Mouse (Mus musculus) fibroblast of lung, adult 2 months (primary cell): ENCODE results near the gene Olfr186.
"Not testable (repeated sequence)": the region's sequence is repeated elsewhere in the genome, so short reads cannot be mapped to it uniquely, and the experiment has no call there.

ENCODE experiments used
- DNase-seq: peaks from one replicate; pipeline ENCODE4 v3.0.0-alpha.2; 2011; ENCODE audit warnings: low read depth

Gene Olfr186

DNA sequence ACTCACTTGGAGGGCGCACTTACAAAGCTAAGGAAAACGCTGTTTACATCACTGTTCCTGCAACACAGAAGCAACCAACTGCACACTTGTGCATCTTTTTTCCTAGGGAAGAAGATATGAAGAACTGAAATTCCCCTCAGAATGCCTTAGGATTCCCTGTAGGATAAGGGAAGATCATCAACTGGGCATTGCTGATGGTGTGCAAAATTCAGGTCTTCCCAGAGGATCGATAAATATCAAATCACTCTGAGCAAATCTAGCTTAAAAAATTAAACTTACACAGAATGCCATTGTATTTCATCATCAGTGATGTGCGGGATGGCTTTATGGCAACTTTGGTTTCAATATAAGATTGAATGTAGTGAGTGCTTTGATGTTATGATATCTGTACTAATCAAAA is at the start of gene Olfr186:
Olfr186 (minus strand) TSS at position 101 of the 400 bp plus-strand sequence.
- no peak for DNase-seq

DNA sequence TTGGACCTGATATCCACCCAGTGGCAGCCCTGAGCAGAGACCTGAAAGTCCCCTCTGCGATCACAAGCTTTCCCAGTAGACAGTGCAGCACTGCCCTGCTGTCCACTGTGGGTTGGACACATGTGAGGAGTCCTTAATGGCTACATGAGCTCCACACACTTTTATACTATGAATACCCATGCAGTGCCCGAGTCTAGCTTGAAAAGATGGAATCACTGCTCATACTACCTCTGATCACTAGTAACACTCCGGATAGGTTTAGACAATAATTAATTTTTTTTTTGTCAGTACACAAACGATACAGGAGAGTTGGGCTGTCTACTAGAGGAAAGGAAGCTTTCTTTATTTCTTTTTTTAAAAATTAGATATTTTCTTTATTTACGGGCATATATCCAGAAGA is 47.8 kb upstream of the Olfr186 start, which contains the start of gene Olfr190:
Olfr190 (minus strand) TSS at position 101 of the 400 bp plus-strand sequence.
- DNase-seq = no peak

DNA sequence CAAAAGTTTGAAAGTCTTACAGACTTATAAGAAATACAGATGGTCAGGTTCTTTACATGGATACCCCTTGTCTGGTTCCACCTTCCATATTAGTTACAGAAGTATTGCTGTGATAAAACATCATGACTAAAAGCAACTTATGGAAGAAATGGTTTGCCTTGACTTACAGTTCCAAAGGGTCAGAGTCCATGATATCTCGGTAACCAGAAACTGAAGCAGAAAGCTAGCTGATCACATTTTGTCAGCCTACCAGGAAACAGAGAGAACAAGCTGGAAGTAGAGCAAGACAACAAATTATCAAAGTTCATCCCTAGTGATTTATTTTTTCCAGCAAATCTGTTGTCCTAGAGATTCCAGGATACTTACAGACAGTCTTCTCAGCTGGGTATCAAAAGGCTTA is 43.4 kb upstream of the Olfr186 start:
- no peak for DNase-seq

- no peak for DNase-seq
Measured at GRCm38 (mm10) chr16:59071755-59072154, 41.7 kb upstream of the Olfr186 start.

DNA sequence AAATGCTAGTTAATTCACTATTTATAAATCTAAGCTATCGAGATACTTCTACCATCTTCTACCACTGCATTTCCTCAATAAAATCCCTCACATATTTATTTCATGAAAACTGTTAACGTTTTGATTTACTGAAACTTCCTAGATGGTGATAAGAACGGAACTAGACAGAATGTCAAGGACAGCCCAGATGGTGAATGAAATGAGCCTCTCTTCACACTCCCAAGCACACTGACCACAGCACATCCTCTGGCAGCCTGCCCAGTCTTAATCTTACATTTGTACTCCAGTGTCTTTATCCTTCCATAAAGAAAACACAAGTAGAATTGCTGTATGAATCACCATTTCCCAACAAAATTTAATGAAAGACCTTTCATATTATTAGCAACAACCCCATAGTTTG is 32.3 kb upstream of the Olfr186 start:
- DNase-seq = not testable (repeated sequence)

- DNase-seq = not testable (repeated sequence)
Measured at GRCm38 (mm10) chr16:59049286-59049685, 19.2 kb upstream of the Olfr186 start.

DNA sequence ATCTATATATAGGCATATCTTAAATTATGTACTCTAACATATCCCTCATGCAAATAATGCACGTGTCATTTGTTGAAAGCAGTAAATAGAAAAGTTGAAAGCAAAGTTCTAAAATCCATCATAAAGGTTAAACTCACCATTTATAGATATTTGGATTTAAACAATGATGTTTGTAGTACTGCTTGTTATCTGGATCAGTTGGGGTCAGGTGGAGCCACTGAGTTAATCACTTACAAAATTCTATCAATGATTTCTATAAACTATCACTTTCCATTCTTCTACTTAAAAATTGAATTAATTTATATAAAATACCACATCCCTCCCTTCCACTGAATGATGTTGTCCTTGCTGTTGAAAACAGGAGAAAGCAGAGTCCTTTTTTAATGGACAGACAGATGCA is 18.8 kb upstream of the Olfr186 start:
- DNase-seq = no peak

- no peak for DNase-seq
Measured at GRCm38 (mm10) chr16:59047579-59047978, 17.5 kb upstream of the Olfr186 start.

- no peak for DNase-seq
Measured at GRCm38 (mm10) chr16:59045835-59046234, 15.7 kb upstream of the Olfr186 start.

DNA sequence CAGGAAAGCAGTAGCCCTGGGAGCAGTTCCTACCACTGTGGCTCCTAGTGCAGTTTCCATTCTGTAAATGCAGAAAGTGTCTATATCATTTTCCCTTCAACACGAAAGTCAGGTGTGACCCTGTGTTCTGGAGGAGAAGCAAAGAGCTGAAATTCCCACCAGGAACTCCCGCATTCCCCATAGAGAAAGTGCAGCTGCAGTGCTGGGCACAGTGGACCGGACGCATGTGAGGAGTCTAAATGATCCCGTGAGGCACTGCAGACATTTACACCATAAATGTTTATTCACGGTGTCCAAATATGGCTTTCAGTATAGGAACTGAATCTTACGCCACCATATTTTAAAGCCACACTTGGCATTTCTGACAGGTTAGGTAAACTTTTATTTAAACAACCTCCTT is 9.6 kb upstream of the Olfr186 start, which contains the start of gene Olfr187:
Olfr187 (minus strand) TSS at position 58 of the 400 bp plus-strand sequence.
- DNase-seq = no peak

DNA sequence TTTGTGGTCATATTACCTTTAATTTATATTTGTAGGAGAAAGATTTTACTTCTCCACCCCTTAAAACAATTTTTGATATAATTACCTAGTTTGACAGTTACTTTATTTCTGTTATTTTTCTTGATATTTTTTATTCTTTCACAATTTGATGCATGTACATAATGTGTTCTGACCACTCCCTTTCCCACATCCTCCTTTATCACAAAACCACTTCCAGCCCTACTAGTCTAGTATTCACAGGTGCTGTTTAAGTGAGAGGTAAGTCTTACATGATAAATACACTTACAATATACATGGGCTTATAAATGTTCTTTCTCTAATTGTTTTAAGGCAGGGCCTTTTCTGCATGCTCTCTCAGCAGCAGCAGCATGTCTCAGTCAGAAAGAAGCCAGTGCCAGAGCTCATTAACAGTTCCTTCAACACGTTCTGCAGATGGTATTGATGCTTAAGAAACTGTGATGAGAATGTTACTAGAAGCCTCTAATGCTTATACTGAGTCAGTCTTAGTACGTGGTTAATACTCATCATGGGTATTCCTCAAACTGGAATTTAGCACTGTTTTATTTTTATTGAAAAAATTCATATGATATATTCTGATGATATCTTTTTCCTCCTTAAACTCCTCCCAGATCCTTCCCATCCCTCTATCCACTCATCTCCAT is 16.6 kb downstream of the Olfr186 start:
- DNase-seq = no peak

- no peak for DNase-seq
Measured at GRCm38 (mm10) chr16:59007146-59007545, 22.9 kb downstream of the Olfr186 start.

DNA sequence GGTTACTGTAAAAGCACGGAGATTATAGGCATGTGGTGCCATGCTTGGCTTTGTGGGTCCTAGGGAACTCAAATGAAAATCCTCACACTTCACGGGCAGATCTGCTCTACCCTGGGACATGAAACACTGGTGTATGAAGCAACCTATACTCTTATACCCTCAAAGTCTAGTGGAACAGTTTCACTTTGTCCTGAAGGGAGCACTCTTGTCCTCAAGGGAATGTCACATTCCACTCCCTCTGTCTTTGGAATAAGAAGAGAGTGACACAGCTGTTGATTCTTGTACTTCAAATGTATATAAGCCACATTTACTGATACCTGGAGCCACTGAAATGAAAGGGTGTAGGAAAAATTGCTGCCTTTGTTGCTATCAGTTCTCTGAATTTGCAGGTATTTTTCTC is 35.0 kb downstream of the Olfr186 start, which contains the start of gene Olfr183:
Olfr183 (plus strand) TSS at position 301 of the 400 bp plus-strand sequence.
- no peak for DNase-seq
